Mouse (Mus musculus) spleen, postnatal 14 days (tissue): ENCODE results near the gene Adgrf1.

ENCODE experiments used
- DNase-seq, 2 experiments: peaks; one replicate each; pipeline ENCODE4 v3.0.0; 2021 to 2022; ENCODE audit warnings: low spot score in 2 of 2

Adgrf1 gene

DNA sequence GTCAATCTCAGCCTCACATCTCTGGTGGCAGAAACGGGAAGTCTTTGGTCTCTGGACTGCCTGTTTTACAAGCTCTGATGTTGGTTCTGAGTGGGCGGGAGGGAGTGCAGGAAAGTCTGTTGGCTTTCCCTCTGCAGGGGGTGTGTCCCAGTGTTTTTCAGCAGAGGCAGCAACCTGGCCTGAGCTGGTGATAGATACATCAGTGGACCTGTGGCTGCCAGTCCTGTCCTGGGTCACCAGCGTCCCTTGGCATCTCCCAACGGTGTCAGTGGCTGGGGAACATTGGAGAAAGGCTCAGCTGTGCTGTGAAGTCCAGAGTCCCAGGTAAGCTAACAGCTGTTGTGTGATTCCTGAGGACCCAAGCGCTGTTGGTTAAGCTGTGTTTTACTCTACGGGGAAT lies at the start of gene Adgrf1:
TSS of gene Adgrf1 (plus strand) at position 169 of the 400 bp plus-strand sequence.
- DNase-seq, result no peak

DNA sequence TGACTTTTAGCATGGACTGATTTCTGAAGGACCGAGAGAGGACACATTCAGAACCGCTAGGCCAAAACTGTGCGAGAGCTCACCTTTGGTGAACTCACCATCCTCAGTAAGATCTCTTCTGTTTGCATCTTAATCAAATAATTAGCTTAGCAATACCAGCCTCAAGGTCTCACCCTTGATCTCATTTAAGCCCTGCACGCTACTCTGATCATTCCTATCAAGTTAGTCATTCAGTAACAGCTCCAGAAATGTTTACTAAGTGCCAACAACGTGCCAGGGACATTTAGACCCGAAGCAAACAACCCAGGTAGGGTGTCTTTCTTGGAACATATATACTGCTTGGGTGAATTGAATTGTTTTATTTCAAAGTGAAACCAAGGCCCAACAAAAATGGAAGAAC lies 44.0 kb upstream of the Adgrf1 start:
- DNase-seq, result no peak

GRCm38 (mm10) chr17:43229621-43230513 lies 40.3 kb upstream of the Adgrf1 start:
- peak; percentile 12 to 37 for DNase-seq

DNA sequence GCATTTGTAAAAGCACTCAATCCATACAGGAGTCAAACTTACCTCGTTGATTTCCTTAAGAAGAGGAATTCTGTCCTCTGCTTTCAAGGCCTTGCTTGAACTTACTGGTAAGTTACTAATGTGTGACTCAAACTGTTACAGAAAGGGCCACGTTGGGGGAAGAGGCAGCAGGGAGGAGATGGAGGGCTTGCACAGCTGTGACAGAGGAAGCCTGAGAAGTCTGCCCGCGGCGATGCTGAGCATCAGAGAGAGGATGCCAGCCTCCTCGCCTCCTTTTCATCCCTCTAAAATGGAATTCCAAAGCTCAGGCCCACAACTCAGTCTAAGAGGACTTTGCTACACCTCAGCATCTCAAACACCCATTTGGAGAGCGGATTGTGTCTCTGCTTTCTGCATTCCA lies 39.3 kb upstream of the Adgrf1 start:
- DNase-seq, result no peak

DNA sequence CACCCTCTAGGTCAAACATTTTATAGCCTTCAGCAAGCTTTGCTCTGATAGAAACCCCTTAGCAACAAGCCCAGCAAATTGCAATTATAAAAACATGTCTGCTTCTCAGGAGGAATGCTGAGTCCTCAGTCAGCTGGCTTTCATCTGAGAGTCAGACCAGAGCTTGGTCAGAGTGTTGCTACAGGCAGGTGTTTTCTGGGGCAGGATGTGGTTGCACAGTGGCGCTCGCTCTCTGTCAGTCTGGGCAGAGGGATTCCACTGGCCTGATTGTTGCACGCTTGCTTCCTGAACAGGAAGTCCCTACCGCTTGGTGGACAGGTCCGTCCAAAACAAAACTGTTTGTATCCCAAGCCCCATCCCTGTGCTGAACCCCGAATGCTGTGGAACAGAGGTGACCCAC lies 37.4 kb upstream of the Adgrf1 start:
- no peak for DNase-seq

GRCm38 (mm10) chr17:43236656-43237250 lies 33.4 kb upstream of the Adgrf1 start:
- DNase-seq, result no peak

- no peak for DNase-seq
These were observed 31.1 kb upstream of the Adgrf1 start for GRCm38 (mm10) chr17:43239035-43239434.

GRCm38 (mm10) chr17:43241134-43241533 lies 29.0 kb upstream of the Adgrf1 start:
- no peak for DNase-seq

GRCm38 (mm10) chr17:43242609-43243008 lies 27.5 kb upstream of the Adgrf1 start:
- no peak for DNase-seq

DNA sequence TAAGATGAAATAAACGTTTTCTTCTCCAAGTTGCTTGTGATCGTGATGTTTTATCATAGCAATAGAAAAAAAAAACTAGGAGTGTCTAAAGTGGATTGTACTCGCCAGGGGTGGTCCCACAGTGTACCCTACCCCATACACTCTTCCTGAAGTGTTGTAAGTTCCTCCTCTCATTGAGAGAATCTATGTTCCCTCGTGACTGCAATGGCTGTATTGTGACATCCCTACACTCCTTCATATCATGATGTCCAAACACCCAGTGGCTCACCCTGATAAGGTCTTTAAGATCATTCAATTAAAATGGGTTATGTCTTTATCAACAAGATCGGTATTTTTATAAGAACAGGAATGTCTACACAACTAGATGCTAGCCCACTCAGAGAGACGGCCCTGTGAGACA lies 24.8 kb upstream of the Adgrf1 start:
- no peak for DNase-seq

DNA sequence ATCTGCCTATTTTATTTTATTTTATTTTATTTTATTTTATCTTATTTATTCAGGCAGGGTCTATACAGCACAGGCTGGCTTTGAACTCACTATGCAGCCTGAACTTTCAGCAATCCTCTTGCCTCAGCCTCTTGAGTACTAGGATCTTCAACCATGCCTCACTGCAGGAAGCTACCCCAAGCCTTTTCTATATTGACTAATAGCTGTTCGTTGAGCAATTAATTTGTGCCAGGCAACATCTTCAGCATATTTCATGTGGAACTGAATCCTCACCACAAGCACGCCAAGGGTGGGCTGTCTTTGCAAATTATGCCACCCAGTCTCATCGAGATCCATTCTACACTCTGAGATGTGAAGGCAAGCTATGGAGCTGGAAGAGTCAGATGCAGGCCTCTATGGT lies 22.9 kb upstream of the Adgrf1 start:
- no peak for DNase-seq

DNA sequence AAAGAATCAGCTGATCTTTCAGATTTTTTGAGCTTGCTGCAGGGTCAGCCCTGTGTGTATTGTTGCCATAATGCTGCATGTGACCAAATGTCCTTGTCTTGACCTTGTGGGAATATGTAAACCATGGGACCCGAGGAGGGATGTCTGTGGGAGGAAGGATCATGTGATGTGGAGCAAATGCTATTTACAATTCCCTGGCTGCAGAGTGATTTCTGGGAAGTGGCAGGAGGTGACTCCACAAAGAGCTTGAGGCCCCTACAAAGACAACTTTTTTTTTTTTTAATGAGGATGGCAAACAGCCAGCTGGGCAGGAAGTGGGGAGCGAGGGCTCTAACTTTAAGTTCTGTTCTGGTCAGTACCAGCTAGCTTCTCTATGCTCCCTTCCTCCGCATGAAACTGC lies 20.5 kb upstream of the Adgrf1 start:
- DNase-seq, result no peak

- DNase-seq, result no peak
These were observed 18.6 kb upstream of the Adgrf1 start for GRCm38 (mm10) chr17:43251249-43252125.

DNA sequence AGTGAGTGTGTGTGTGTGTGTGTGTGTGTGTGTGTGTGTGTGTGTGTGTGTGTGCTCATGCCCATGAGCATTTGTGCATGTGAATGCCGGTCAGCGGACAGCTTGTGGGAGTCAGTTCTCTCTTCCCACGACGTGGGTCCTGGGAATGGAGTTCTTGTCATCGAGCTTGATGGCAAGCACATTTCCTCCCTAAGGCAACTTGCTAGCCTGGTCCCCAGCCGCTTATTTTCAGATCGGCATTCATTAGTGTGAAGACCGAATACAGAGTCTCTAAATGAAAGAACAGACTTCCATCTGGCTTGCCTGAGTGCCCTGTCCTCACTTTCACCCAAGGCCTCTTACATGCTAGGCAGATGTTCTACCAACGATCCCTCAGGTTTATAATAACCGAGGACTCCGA lies 17.3 kb upstream of the Adgrf1 start:
- no peak for DNase-seq

- no peak for DNase-seq
These were observed 15.9 kb upstream of the Adgrf1 start for GRCm38 (mm10) chr17:43254261-43254660.

GRCm38 (mm10) chr17:43256536-43257135 lies 13.5 kb upstream of the Adgrf1 start:
- DNase-seq, result no peak

DNA sequence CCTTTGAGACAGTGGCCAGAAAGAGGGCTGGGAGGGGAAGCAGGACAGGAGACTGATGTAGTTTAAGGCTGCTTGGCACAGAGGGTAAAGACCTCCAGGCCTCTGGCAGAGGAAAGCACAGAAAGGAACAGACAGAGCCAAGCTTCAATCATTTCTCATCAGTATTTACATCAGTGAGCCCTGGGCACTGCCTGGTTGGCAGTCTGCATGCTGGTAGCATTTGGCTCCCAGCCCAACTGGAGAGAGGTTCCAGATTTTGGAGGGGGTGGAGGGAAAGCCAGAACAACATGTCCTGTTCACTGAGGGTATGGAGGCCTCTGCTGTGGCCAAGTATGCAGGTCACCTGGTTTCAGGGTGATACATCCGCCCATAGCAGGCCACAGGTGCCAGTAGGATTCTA lies 12.4 kb upstream of the Adgrf1 start:
- no peak for DNase-seq

DNA sequence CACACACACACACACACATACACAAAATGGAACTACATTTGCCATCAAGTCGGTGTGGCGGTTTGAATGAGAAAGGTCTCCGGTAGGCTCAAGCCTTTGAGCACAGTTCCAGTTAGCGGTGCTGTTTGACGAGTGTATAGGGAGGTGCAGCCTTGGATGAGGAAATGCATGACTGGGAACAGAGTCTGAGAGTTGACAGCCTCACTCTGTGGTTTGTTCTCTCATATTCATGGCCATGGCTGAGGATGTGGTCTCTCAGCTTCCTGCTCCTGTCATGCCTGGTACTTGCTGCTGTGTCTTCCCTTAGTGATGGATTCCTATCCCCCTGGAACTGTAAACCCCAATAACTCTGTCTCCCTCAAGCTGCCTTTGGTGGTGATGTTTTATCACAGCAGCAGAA lies 8.2 kb upstream of the Adgrf1 start:
- DNase-seq, result no peak

DNA sequence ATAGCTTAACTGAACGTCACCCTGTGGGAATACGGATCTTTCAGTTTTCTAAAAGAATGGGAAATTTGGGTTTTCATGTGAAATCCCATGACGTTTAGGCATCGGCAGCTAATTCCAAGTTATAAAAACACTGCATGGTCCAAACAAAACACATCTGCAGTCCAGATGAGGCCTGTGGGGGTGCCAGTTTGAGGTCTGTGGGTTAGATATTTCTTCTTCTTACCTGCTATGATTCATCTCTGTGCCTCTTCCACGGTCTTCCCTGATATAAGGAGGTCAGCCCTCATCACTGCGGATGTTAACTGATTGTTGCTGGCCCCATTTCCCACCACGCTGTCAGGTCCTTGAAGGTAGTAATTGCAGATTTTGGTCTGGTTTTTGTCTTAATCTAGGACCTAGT lies 5.4 kb upstream of the Adgrf1 start:
- DNase-seq, result no peak

GRCm38 (mm10) chr17:43265178-43265837 lies 4.8 kb upstream of the Adgrf1 start:
- DNase-seq, result peak; percentile 21 to 64

DNA sequence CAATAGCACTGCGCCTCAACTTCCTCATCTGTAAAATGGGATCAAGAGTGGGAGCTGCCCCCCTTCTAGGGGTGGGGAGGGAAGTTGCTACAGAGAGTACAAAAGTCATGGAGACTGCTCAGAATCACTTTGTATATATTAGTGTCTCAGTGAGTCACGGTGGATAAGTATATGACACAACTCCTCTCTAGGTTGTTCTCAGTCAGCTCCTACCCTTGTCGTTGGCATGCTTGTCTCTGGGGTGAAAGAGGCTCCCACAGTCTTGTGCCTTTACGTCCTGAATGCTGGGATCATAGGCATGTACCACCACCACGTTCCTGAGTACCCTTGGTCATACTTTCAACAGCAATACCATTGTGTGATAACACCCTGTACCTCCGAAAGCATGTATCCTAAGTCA lies 4.2 kb upstream of the Adgrf1 start:
- no peak for DNase-seq
